Mouse (Mus musculus) midbrain, embryonic 14.5 days (tissue): ENCODE results near the gene Ppp2r5a. TPM values are rescaled to one million over a fixed set of nuclear protein-coding genes. Genes with fewer than 3 reads are reported as not detected.

Experiments used
- ATAC-seq: fragments of 200-750 bp; cut with Nextera tagmentation; 2 replicates; pipeline ENCODE4 v1.8.0; 2017; ENCODE audit warnings: moderate number of reproducible peaks, moderate library complexity; ENCODE audit not compliant: low FRiP score, low TSS enrichment
- DNase-seq: peaks from one replicate; pipeline ENCODE4 v3.0.0-alpha.2; 2015
- H3K27ac ChIP-seq: fragments of 300-500 bp; sonication (generic); replicated peaks from 2 replicates; pipeline ENCODE4 v1.5.1; 2014; ENCODE audit warnings: mild to moderate bottlenecking, low read depth, low read length, moderate library complexity
- H3K27me3 ChIP-seq: fragments of 300-500 bp; sonication (generic); 2 replicates; pipeline ENCODE4 v1.6.1; 2014; ENCODE audit warnings: low read length, control low read depth, mixed read lengths; ENCODE audit not compliant: control insufficient read depth, insufficient read depth
- H3K36me3 ChIP-seq: fragments of 300-500 bp; sonication (generic); 2 replicates; pipeline ENCODE4 v1.6.1; 2014; ENCODE audit warnings: low read length, control low read depth; ENCODE audit not compliant: control insufficient read depth, insufficient read depth
- H3K4me1 ChIP-seq: fragments of 300-500 bp; sonication (generic); 2 replicates; pipeline ENCODE4 v1.6.1; 2014; ENCODE audit warnings: mild to moderate bottlenecking, antibody characterized with exemption, low read length, control low read depth; ENCODE audit not compliant: control insufficient read depth, insufficient read depth
- H3K4me2 ChIP-seq: fragments of 300-500 bp; sonication (generic); 2 replicates; pipeline ENCODE4 v1.6.1; 2014; ENCODE audit warnings: mild to moderate bottlenecking, low read length, moderate library complexity
- H3K4me3 ChIP-seq: fragments of 300-500 bp; sonication (generic); replicated peaks from 2 replicates; pipeline ENCODE4 v1.5.1; 2014; ENCODE audit warnings: low read depth, low read length
- H3K9ac ChIP-seq: fragments of 300-500 bp; sonication (generic); replicated peaks from 2 replicates; pipeline ENCODE4 v1.6.1; 2014; ENCODE audit warnings: mild to moderate bottlenecking, low read length, moderate library complexity
- H3K9me3 ChIP-seq: fragments of 300-500 bp; sonication (generic); 2 replicates; pipeline ENCODE4 v1.6.1; 2016; ENCODE audit warnings: low read length, control low read depth, mixed read lengths; ENCODE audit not compliant: control insufficient read depth
- WGBS: fragments of 180-500 bp; shearing (Covaris S2); extraction: QIAGEN DNeasy Blood & Tissue Kit; methylation state at CpG from one replicate; pipeline ENCODE4 v1.1.7; 2014; 5-methylcytosine and 5-hydroxymethylcytosine counted together
- polyA plus RNA-seq: library from polyadenylated mRNA; unstranded; fragments of >200 nt; fragmentation: Nextera tagmentation; extraction: Ambion mirVana; gene quantifications from 2 replicates; pipeline ENCODE4 v1.2.1, GENCODE M21; 2014

Ppp2r5a gene
- 8.5 TPM in 2 replicates for polyA plus RNA-seq

- no peaks in the 10 kb centered on the region for H3K36me3 ChIP-seq
- no peaks in the 10 kb centered on the region for H3K27me3 ChIP-seq
- no peak for DNase-seq
- ATAC-seq = no peak
- no peaks in the 10 kb centered on the region for H3K9me3 ChIP-seq
- H3K4me2 ChIP-seq = no peak within 1 kb of the TSS
- H3K9ac ChIP-seq = no peak within 1 kb of the TSS
- H3K4me3 ChIP-seq = no peak within 1 kb of the TSS
- no peaks in the 10 kb centered on the region for H3K4me1 ChIP-seq
- no peak within 1 kb of the TSS for H3K27ac ChIP-seq
- WGBS = 68% methylated on average over 5 of the region's 5 CpGs
These were observed at the start of gene Ppp2r5a for GRCm38 (mm10) chr1:191403074-191403473. Gene Ppp2r5a (minus strand): TSS chr1:191403272.

- Histone ChIP-seq H3K9ac (no peak overlapping the region), H3K27ac (no peak overlapping the region), H3K27me3 (no peaks in the 10 kb centered on the region), H3K36me3 (no peaks in the 10 kb centered on the region), H3K4me1 (no peaks in the 10 kb centered on the region), H3K4me3 (no peak overlapping the region), H3K4me2 (no peak overlapping the region), H3K9me3 (no peaks in the 10 kb centered on the region)
- WGBS = 84% methylated on average over 5 of the region's 5 CpGs
- DNase-seq (no peak), ATAC-seq (no peak)
These were observed 47.5 kb upstream of the Ppp2r5a start for GRCm38 (mm10) chr1:191450614-191451013.

GRCm38 (mm10) chr1:191449537-191449936 is 46.5 kb upstream of the Ppp2r5a start:
- no peak overlapping the region for H3K9ac ChIP-seq
- H3K36me3 ChIP-seq = no peaks in the 10 kb centered on the region
- no peaks in the 10 kb centered on the region for H3K27me3 ChIP-seq
- H3K4me2 ChIP-seq = no peak overlapping the region
- H3K4me1 ChIP-seq = no peaks in the 10 kb centered on the region
- H3K9me3 ChIP-seq = no peaks in the 10 kb centered on the region
- H3K27ac ChIP-seq = no peak overlapping the region
- DNase-seq = no peak
- 94% methylated on average over 4 of the region's 4 CpGs for WGBS
- no peak overlapping the region for H3K4me3 ChIP-seq
- ATAC-seq = no peak

- H3K36me3 ChIP-seq = no peaks in the 10 kb centered on the region
- DNase-seq = no peak
- H3K9ac ChIP-seq = no peak overlapping the region
- no peaks in the 10 kb centered on the region for H3K9me3 ChIP-seq
- H3K27ac ChIP-seq = no peak overlapping the region
- no peaks in the 10 kb centered on the region for H3K4me1 ChIP-seq
- WGBS = 54% methylated on average over 6 of the region's 6 CpGs
- H3K27me3 ChIP-seq = no peaks in the 10 kb centered on the region
- H3K4me2 ChIP-seq = no peak overlapping the region
- no peak for ATAC-seq
- H3K4me3 ChIP-seq = no peak overlapping the region
These were observed 44.4 kb upstream of the Ppp2r5a start for GRCm38 (mm10) chr1:191447391-191448016.

- ATAC-seq = no peak
- Histone ChIP-seq H3K36me3 (no peaks in the 10 kb centered on the region), H3K27me3 (no peaks in the 10 kb centered on the region), H3K4me2 (no peak overlapping the region), H3K4me1 (no peaks in the 10 kb centered on the region), H3K27ac (no peak overlapping the region), H3K9ac (no peak overlapping the region), H3K9me3 (no peaks in the 10 kb centered on the region), H3K4me3 (no peak overlapping the region)
- DNase-seq = no peak
- WGBS = 79% methylated on average over 5 of the region's 5 CpGs
These were observed 43.2 kb upstream of the Ppp2r5a start for GRCm38 (mm10) chr1:191446307-191446706.

GRCm38 (mm10) chr1:191445831-191446258 is 42.8 kb upstream of the Ppp2r5a start:
- ATAC-seq (no peak), DNase-seq (no peak)
- no peak overlapping the region for H3K9ac ChIP-seq
- H3K9me3 ChIP-seq = no peaks in the 10 kb centered on the region
- H3K36me3 ChIP-seq = no peaks in the 10 kb centered on the region
- no peak overlapping the region for H3K4me3 ChIP-seq
- H3K4me2 ChIP-seq = no peak overlapping the region
- H3K27me3 ChIP-seq = no peaks in the 10 kb centered on the region
- H3K27ac ChIP-seq = no peak overlapping the region
- WGBS = 80% methylated on average over 9 of the region's 9 CpGs
- no peaks in the 10 kb centered on the region for H3K4me1 ChIP-seq

GRCm38 (mm10) chr1:191445401-191445800 is 42.3 kb upstream of the Ppp2r5a start:
- no peaks in the 10 kb centered on the region for H3K9me3 ChIP-seq
- H3K27ac ChIP-seq = no peak overlapping the region
- no peaks in the 10 kb centered on the region for H3K36me3 ChIP-seq
- no peak overlapping the region for H3K4me2 ChIP-seq
- no peaks in the 10 kb centered on the region for H3K4me1 ChIP-seq
- no peaks in the 10 kb centered on the region for H3K27me3 ChIP-seq
- no peak overlapping the region for H3K4me3 ChIP-seq
- no peak for DNase-seq
- H3K9ac ChIP-seq = no peak overlapping the region
- ATAC-seq = no peak
- 92% methylated on average over 12 of the region's 12 CpGs for WGBS

- H3K36me3 ChIP-seq = no peaks in the 10 kb centered on the region
- no peak for DNase-seq
- 85% methylated on average over 1 of the region's 1 CpGs for WGBS
These were observed 41.4 kb upstream of the Ppp2r5a start for GRCm38 (mm10) chr1:191444467-191444866.

GRCm38 (mm10) chr1:191439011-191439410 is 35.9 kb upstream of the Ppp2r5a start:
- Histone ChIP-seq H3K36me3 (no peaks in the 10 kb centered on the region), H3K27ac (no peak overlapping the region), H3K4me1 (peaks cover 8% of the 10 kb centered on the region; the same call in 1 of the 2 replicates), H3K9me3 (no peaks in the 10 kb centered on the region), H3K4me3 (no peak overlapping the region), H3K9ac (no peak overlapping the region), H3K27me3 (no peaks in the 10 kb centered on the region), H3K4me2 (no peak overlapping the region)
- 77% methylated on average over 3 of the region's 3 CpGs for WGBS
- ATAC-seq (no peak), DNase-seq (no peak)

More at GRCm38 (mm10) chr1:191444467-191444866, 41.4 kb upstream of the Ppp2r5a start:
- Histone ChIP-seq H3K4me1 (no peaks in the 10 kb centered on the region), H3K27ac (no peak overlapping the region), H3K9ac (no peak overlapping the region), H3K4me3 (no peak overlapping the region), H3K27me3 (no peaks in the 10 kb centered on the region), H3K9me3 (no peaks in the 10 kb centered on the region), H3K4me2 (no peak overlapping the region)
- ATAC-seq = no peak
